Mouse (Mus musculus) embryo, embryonic 11.5 days (tissue): ENCODE results near the gene Ssmem1.
A peak's percentile ranks its signal among the peaks of the same experiment; 100 is the strongest.

Source experiments
- DNase-seq: peaks from one replicate; pipeline ENCODE4 v3.0.0-alpha.2; 2012; ENCODE audit warnings: low read depth, low spot score

The Ssmem1 gene

DNA sequence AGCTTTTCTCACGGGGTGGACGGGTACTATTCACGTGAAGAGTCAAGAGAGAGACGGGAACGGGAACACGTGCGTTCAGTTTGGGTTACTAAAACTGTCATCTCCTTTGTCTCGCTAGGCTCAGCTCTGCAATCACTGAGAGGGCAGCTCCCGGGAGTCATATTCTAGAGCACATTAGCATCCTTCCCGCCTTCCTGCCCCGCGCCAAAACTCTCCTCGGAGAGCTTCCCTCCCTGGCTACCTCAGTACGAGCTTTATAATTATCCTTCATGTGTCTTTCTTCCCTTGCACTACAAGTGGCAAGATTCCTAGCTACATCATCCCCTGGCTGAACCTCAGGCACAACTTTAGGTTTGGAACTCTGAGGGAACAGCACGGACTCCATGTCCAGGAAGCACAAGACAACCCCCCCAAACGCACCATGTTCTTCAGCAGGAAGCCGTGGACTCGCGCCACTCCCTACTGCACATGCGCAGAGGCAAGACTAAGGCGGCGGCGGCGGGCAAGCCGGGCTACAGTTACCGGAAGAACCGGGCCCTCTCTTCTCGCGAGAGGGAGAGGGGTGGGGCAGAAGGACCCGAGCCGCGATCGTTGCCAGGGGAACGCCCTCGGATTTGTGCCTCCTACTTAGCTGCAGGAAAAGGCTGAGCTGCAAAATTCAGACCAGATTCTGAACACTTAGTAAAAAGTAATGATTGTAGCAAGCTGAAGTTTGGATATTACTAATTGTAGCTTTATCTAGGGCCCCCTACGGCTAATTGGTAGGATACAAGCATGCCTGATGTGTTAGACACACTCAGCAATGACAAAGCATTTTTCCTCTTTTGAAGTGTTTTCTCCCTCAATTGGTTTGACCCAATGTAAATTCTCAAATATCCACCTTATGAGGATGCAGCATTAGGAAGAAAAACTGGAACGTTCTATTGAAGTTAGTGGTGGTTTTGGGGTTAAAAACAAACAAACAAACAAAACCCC, at the start of gene Ssmem1, which contains the start of gene Tmem209:
Gene Ssmem1, plus strand, starts transcription at position 585 of the 975 bp plus-strand sequence.
Gene Tmem209, minus strand, starts transcription at position 519 of the 975 bp plus-strand sequence.
- DNase-seq = peak; percentile 99

GRCm38 (mm10) chr6:30460750-30461446, 48.8 kb upstream of the Ssmem1 start:
- peak; percentile 84 for DNase-seq

DNA sequence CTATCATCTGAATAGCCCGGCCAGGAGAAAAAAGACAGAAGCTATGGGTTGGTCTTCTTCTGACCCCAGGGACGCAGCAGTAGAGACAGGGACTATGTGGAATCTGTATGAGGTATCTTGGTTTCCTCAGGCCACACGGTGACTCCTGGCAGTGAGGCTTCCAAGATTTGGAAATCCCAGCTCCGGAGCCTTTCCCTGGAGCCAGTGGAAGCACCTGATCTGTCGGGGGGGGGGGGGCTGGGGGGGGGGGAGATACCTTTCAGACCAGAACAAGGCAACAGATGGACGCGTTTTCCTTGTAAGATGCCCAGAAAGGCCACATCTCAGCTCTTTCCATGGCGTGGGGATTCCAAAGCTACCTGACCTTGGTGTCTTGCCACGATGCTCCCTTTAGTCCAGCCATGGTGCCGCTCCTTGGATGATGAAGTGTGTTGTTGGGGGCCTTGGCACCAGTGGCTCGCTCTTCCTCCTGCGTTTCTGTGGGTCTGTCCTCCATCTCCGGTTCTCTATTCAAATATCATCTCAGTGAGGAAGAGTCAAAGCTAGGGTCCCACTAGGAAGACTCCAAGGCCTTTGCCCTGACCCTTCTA, 47.8 kb upstream of the Ssmem1 start:
- DNase-seq = no peak

- no peak for DNase-seq
These were observed 46.8 kb upstream of the Ssmem1 start for GRCm38 (mm10) chr6:30462822-30463221.

- DNase-seq = no peak
These were observed 44.1 kb upstream of the Ssmem1 start for GRCm38 (mm10) chr6:30465586-30465985.

DNA sequence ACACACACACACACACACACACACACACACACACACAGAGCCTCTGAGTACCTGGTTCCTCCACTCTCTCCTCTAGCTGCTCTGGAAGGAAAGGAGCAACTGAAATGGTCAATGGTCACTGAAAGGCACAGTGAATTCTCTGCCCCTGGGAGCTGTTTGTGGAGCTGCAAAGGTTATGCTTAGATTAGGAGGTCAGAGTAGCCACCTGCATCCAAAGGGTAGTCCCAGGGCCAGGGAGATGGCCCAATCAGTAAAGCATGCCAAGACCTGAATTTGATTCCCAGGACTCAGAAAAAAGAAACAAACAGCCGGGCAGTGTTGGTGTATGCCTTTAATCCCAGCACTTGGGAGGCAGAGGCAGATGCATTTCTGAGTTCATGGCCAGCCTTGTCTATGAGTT, 41.6 kb upstream of the Ssmem1 start:
- no peak for DNase-seq

DNA sequence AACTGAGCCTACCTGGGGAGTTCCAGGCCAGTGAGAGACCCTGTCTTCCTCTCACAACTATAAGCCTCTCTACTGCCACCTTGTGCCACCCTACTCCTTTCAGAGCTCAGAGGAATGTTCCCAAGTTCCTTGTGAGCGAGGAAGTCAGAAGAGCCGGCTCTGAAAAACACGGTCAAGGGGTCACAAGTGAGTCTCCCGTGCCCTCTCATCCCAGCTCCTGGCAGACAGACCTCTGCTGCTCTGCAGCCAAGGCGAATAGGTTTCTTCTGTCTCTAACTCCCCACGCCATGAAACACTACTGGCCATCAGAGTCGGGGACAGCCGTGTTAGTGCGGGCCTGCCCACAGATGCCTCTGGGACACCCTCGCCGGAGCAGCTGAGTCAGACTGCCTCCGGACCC, 41.0 kb upstream of the Ssmem1 start:
- no peak for DNase-seq

DNA sequence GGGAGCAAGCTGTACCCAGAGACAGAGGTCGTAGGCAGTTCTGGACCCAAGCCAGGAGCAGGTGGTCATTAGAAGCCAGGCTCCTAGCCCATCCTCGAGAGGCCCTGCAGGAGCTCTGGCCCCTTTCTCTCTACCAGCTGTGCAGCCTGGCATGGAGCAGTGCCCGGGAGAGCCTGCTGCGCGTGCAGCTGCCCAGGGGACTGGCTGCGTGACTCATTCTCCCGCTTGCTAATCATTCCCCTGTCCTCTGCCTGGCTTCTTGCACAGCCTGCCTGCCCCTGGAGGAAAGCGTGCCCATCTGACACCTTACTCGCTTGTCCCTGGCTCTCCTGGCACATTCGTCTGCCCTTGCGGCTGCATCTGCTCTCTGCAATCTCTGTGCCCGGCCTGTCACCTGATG, 40.3 kb upstream of the Ssmem1 start:
- DNase-seq = no peak

DNA sequence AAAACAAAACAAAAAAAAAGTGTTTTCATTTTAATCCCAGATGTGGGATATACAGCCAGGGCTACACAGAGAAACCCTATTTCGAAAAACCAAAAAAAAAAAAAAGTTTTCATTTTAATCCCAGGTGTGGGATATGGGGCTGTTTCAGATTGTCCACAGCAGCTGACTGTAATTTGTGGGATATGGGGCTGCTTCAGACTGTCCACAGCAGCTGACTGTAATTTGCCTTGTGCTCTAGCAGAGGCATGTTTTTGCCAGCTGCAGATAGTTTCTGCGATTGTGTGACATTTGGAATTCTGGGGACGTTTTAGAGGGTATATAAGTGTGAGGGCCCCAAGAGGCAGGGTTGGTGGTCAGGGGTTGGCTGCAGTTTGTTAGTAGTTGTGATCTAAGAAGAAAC, 37.9 kb upstream of the Ssmem1 start:
- DNase-seq = no peak

GRCm38 (mm10) chr6:30476025-30476765, 33.5 kb upstream of the Ssmem1 start:
- DNase-seq = no peak

GRCm38 (mm10) chr6:30477210-30477714, 32.4 kb upstream of the Ssmem1 start:
- DNase-seq = no peak

GRCm38 (mm10) chr6:30477784-30478183, 31.9 kb upstream of the Ssmem1 start:
- DNase-seq = no peak

GRCm38 (mm10) chr6:30479418-30479817, 30.2 kb upstream of the Ssmem1 start:
- DNase-seq = no peak

- DNase-seq = no peak
These were observed 26.7 kb upstream of the Ssmem1 start for GRCm38 (mm10) chr6:30482908-30483307.

- DNase-seq = no peak
These were observed 23.1 kb upstream of the Ssmem1 start for GRCm38 (mm10) chr6:30486504-30486903.

GRCm38 (mm10) chr6:30499049-30499448, 10.6 kb upstream of the Ssmem1 start:
- no peak for DNase-seq

DNA sequence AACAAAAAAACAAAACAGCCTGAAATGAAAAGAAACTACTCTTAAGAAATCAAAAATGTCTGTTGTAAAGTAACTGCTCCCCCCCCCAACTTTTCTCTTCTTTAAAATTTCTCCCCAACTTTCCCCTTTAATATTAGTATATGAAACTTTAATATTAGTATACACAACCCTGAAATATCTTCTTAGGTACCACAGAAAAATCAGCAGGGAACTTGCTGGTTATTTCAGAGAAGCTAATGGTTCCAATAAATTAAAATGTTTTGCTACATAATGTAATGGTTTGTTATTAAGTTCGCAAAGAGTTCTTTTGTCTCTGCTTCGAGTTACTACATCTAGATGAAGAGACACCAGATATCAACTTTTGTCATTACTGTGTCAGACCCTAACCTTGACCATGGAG, 825 bp upstream of the Ssmem1 start:
- no peak for DNase-seq

GRCm38 (mm10) chr6:30510291-30510690, 642 bp downstream of the Ssmem1 start:
- DNase-seq = no peak

DNA sequence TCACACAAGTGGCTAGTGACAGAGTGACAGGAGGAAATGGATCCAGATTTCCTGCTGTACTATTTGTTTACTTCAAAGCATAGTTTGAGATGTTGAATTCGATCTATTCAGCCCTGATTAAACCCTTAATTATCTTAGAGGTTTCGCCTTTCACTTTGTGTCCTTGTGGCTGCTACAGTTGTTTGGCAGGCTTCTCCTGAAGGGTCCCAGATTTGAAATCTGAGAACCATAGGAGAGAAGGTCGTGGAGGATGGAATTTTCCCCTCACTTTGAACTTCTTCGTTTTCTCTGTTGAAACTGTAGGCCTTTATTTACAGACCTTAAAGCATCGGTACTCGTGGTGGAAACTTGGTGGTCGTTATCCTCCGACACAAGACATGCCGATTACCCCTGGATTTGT, 4.6 kb downstream of the Ssmem1 start:
- DNase-seq = no peak

- DNase-seq = no peak
These were observed 10.8 kb downstream of the Ssmem1 start for GRCm38 (mm10) chr6:30520400-30520799.
